Mouse (Mus musculus): ENCODE results near the gene B4galt4.
A peak's percentile ranks its signal among the peaks of the same experiment; 100 is the strongest.

DNA sequence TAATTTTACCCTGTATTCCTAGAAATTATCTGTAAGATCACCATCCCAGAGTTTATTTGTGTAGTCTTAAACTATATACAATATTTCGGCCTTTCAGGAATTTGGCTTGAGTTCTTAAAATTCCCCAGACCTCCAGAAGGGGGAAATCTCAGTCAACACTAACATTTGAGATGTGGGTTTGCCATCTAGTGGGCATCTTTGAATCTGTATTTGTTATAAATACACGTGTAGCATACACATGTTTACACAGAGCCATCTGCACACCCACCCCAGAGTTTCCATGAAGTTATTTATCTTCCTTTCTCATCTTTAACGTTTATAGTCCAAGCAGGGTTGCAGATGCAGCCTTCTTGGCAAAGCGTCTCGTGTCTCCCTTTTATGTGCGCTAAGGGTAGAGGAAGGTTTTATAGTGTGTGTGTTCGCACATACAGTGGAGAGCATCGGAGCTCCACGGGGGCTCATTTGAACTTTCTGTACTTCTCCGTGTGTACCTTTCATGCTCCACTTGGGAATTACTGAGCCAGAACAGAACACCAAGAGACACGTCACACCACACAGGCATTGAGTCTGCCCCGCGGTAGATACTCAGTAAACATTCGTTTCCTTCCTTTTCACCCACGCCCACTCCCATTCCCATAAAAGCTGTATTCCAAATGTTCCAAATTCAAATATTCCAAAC lies 12.3 kb upstream of the B4galt4 start:
- TF ChIP-seq ZC3H11A (IDR thresholded peaks at IDR 0.05; ENCODE audit: borderline replicate concordance, low read depth, low read length) = peak; percentile 55; the same call in 1 of the 2 replicates
- no peak for TF ChIP-seq MAFK (IDR thresholded peaks at IDR 0.05; ENCODE audit: insufficient read depth, low read depth, low read length)
- no peak for TF ChIP-seq HCFC1 (IDR thresholded peaks at IDR 0.05; ENCODE audit: borderline replicate concordance, insufficient read depth, low read length)
- no peak for TF ChIP-seq ZNF384 (IDR thresholded peaks at IDR 0.05; ENCODE audit: low read depth, low read length)

Data from ES-E14 (cell line).